Mouse (Mus musculus): ENCODE measurements around the gene Frmd4a.
"Not testable (repeated sequence)": the region's sequence is repeated elsewhere in the genome, so short reads cannot be mapped to it uniquely, and the experiment has no call there.

Gene Frmd4a

DNA sequence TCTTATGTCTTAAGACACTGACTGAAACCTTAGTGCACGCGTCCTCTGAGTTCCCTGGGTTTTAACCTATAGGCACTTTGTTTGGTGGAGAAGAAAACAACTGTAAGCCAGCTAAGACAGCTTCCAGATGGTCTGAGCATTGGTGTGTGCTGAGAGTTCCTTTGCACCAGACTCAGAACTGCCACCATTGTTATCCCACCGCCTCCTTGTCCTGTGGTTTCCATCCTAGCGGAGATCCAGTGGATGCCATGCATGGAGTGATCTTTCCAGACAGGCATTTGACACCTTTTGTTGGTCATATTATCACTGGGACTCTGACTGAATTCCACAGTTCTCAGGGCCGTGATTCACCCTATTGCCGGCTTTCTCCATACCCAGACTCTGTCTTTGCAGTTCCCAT, 205.8 kb downstream of the Frmd4a start:
- DNase-seq = no peak

DNA sequence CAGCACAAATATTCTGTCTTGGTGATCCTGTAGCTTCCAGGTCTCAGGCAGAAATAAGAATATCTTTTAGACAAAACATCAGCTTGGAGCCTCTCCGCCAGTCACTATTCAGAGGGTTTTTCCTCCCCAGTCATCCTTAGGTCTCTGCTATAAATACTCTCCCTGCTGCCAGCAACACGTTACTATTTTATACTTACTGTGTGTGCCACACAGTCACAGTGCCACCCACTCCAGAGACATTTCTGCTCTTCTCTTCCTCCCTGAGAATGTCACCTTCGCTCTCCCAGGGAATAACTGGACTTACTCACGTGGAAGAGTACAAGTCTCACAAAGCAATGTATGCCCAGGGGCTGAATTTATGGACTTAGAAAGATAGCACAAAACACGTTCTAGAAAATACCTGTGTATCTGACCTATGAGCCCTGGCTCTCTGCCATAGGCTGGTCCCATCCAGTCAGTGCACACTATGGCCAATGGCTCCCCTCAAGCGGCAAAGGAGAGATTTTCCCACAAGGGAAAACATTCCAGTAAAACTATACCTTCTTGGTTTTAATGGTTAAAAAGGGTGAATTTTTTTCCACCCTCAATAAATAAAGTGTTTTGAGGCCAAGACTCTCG, 209.5 kb downstream of the Frmd4a start:
- peak; percentile 41 for DNase-seq

DNA sequence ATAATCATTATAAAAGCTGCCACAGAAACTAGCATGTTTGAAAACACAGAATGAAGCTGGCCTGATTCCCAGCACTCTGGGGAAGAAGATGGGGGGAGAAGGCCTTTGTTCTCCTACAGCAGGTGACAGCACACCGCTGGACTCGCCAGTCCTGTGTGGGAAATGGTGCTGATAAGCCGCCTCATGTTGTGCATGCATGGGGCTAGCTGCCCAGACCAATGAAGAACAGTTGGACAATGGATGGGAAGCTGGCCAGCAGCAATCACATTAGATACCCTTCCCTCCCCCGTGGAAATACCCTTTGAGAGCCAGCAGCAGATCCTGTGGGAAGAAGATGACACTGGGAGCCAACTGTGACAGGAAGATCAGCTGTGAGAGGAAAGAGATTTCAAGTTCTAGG, 210.0 kb downstream of the Frmd4a start:
- DNase-seq = peak; percentile 68

DNA sequence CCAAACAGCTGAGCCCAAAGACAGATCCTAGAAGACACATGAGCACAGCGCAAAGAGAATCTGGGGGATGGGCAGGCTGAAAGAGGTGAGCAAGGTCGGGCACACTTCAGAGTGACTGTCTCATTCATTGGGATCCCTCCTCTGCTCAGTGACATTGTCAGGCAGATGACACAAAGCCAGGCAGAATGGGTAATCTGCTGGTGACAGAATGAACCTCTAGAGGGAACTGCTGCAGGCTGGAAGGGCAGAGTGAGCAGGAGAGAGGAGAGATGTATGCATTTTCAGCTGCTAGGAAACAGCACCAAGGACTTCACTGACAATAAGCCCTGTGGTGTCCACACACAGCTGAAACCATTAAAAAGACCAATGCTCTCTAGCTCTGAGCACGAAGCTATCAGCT, 211.0 kb downstream of the Frmd4a start:
- peak; percentile 73 for DNase-seq

DNA sequence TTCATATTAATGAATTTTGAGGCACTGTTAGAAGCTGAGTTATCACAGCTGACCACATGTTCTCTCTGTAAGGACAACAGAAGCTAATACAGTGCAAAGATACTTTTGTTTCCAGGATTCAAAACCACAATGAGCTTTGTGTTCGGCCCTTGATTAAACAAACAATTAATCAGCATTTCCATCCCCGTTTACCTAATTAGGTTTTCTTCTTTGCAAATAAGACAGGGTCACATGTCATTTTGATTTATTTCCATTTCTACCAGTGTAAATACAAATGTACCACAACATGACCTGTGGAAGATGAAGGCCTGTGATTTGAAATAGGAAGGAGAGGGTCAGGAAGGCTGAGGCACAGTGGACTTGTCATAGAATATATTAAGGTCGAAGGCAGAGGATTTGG, 214.8 kb downstream of the Frmd4a start:
- peak; percentile 71 for DNase-seq

DNA sequence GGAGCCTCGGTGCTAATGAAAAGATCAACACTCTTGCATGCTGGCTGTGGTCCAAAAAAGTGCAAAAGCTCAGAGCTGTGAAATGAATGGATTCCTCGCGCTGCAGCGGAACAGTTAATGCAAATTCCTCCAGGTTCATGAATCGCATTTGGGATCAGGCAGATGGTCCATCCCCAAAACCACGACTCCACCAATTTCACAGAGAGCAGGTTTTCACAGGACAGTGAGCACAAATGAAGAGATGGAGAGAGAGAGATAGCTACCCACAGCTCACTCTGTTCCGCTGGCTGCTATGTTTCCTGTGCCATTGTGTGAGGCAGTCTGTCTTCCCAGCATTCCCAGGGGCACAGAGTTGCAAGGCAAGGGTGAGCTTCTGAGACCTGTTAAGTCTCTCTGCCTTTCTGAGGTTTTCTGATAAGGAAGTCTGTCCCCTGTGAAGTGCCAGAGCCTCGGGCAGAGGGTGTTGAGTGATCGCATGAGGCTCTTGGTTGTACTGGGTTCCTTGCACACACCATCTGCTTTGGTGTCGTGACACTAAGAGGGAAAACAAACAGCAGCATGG, 215.3 kb downstream of the Frmd4a start:
- DNase-seq = peak; percentile 82

DNA sequence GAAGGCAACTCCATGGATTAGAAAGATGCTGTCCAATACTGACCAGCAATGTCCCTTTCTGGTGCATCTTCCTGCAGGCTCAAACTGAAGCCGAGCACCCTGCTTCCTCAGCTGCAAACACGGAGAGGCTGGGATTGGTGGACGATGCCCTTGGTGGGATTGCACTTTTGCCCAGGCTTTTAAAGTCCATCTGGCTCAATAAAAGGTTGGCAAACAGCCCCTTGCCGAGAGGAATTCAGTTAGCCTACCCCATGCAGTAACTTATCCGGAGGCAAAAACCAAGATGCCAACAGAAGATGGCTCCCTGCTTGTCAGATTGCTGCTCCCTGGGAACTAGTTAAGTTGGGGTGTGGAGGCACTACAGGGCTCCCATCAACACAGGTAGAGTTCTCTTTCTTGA, 220.2 kb downstream of the Frmd4a start:
- no peak for DNase-seq

DNA sequence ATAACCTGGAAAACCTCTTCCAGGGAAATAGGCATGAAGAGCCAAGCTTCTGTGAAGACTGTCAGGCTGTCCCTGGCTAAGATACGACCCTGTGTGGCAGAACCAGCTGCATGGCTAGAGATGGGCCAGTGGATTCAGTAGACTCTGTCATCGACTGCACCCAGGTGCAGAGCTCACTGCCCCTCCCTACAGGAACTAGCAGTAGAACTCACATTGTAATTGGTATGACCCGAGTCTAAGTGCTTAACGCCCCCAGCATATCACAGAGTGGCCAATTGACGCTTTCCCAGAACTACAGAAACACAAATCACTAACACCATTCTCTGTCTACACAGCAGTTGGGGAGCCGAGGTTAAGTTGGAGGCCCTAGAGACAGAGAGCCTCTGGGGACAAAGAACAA, 232.2 kb downstream of the Frmd4a start:
- peak; percentile 24 for DNase-seq

DNA sequence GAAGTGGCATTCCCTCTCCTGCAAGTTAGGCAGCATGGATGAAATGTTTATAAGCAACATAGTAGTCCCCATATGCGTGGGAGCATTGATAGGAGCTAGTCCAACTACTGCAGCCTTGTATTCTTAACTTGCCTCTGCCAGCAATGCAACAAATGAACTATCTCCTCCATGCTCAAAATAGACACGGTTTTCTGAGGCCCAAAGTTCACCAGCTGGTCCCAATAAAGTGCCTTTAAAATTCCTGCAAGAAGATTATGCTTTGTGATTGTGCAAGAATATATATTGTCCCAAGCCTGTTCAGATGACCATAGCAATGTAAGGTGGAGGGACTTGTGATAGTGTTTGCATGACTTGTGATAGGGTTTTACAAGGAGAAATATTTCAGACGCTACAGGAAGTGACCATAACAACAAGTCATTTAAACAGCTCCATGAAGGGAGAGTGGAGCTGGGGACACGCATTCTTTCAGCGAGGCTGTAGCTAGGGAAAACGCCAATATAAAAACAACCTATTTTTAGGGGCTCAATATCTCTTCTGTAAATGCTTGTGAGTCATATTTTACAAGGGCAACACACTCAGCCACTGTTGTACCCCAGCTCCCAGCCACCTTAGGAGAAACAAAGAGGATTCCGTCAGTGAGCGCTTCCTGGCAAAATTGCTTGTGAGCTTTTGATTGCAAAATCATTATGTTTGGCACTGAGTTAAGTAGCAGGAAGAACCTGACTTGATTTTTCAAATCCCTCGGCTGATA, 235.2 kb downstream of the Frmd4a start:
- no peak for DNase-seq

DNA sequence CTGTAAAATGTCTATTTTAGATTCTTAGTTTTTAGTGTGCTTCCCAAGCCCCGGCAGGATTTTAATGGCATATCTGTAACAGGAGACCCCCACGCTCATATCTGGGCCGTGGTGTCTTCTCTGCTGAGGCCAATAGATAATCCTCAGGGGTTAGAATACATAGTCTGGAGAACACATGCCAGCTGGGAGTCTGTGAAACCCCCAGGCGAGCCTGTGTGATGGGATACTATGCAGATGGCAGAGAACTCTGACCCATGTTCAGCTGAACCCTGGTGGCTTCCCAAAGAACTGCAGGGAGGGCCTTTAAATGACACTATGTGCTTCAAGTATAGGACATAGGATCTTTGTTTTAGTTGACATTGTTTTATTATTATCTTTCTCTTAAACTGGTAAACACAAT, 235.8 kb downstream of the Frmd4a start:
- peak; percentile 83 for DNase-seq

DNA sequence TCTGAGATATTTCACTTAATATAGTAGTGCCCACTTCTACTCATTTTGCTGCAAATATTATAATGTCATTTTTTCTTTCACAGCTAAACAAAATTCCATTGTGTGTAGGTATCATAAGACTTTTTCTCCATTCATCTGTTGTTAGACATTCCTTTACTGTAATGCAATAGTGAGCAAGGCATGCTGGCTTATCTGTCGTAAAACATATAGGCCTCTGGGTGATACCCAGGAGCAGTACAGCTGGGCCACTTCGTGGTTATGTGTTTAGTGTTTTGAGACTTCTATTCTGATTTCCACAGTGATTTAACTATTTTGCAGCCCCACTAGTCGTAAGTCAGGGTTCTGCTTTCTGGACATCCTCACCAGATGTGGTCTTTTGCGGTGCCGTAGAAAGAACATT, 236.6 kb downstream of the Frmd4a start:
- DNase-seq = no peak

DNA sequence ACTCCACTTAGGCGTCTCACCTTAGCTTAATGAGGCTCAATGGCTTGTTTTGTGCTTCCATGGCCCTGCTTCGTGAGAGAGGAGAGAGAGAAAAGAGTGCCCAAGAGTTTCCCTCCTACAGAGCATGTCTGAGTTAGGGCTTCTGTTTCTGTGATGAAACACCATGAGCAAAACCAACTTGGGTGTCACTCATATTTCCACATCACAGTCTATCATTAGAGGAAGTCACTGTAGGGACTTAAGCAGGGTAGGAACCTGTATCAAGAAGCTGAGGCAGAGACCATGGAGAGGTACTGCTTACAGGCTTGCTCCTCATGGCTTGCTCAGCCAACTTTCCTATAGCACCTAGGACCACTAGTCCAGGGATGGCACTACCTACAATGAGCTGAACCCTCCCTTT, 238.7 kb downstream of the Frmd4a start:
- DNase-seq = no peak

DNA sequence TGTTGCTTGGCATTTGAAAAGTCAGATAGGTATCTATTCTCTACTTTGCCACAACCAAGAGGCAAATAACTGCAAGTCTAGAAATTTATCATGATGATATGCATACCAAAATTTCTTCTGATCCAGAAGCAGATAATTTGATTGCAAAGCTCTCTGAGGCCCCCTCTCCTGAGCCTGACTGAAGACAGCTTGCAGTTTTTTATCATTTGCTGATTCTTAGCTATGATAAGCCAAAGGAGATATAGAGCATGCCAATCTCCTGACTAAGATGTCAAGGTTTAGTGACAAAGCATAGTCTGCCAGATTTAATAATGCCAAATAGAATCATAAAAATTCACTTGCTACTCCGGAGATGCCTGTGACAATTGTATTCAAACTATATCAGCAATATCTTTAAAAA, 240.1 kb downstream of the Frmd4a start:
- DNase-seq = no peak

DNA sequence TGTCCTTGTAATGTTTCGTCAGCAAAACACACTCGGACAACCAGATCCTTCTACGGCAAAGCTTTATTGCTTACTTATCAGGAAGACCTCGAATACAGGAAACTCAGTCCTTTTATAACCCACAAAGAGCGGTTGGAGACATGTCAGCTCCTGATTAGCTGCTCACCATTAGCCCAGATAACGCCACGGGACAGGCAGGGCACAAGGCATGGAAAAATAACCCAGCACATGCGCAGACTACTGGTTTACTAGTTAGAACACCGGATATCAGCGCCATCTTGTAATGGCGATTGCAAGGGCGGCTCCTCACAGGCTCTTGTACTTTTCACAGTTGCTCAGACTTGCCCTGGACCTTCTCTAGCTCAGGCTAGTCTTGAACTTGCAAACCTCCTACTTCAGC, 241.3 kb downstream of the Frmd4a start:
- DNase-seq = not testable (repeated sequence)

DNA sequence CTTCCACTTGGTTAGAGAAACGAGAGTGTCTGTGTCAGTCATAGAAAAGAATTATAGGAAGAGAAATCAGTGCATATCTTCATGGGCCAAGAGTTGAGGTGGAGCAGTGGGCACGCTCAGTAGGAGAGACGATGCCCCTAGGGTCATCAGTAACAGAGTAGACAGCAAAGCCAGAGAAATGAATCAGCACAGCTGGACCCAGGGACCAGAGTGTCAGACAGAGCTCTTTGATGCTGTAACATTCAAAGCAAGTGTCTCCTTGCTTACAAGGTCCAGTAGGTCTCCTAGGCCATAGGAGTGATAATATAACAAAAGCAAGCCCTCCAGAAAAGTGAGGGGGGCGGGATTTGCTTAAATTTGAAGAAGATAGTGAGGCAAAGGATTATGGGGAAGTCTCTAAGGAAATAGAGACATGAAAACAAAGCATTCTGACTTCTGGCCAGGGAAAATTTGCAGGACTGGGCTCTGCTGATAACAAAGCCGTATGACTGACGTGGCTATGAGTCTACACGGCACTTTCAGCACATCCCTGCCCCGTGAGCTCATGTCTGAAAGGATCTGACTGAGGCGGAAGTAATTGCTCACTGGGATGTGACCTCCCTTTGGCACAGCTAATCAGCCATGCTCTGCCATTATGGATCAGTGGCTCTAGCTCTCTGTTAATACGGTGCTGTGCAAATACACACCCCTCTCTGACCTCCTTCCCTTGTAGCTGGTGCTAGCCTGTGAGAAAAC, 243.0 kb downstream of the Frmd4a start:
- DNase-seq = peak; percentile 92

DNA sequence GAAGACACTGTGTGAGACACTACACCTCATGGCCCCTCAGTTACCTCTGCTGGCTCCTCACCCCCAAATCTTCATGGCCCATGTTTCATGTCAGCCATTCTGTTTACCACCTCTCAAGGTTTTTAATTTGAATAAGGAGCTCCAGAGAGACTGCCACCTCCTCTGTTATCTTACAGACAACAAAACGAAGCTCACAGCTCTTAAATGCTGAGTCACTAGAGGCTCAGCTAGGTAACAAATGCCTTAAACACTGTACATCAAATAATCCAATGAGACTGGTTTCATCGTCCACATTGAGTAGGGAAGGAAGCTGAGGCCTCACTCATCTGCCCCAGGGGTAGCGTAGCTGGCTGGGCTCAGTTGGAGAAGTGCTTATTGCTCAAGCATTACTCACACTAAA, 245.2 kb downstream of the Frmd4a start:
- no peak for DNase-seq

DNA sequence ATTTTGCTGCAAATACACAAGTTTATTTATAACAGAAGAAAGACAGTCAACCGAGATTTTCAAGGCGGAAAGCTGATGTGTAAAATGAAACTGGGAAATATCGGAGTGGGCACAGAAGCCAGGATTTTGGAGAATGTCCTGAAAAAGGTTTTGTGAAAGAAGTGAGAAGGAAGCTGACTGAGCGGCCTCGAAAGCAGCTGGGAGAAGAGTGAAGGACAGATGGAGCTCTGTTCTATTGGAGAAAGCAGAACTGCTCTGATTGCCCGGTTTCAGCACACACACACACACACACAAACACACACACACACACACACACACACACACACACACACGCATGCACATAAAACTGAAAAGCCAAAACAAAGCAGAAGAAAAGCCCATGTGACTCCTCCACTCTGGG, 249.9 kb downstream of the Frmd4a start:
- DNase-seq = no peak

DNA sequence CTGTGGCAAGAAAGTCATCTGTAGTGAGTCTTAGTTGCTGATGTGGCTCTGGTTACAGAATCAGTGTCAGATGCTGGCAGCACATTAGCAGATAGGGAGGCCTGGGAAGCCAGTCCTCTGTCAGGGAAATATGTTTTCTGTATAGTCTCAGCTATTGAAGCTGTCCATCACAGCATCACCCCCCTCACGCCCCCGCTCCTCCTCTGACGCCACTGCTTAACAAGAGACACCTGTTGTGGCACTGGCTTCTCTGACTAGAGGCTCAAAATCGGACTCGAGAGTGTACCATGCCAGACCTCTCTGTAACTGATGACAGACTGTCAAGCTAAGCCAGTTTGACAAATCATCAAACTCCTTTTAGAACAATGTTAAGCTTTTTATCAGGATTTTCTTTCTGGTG, 265.3 kb downstream of the Frmd4a start:
- DNase-seq = no peak

DNA sequence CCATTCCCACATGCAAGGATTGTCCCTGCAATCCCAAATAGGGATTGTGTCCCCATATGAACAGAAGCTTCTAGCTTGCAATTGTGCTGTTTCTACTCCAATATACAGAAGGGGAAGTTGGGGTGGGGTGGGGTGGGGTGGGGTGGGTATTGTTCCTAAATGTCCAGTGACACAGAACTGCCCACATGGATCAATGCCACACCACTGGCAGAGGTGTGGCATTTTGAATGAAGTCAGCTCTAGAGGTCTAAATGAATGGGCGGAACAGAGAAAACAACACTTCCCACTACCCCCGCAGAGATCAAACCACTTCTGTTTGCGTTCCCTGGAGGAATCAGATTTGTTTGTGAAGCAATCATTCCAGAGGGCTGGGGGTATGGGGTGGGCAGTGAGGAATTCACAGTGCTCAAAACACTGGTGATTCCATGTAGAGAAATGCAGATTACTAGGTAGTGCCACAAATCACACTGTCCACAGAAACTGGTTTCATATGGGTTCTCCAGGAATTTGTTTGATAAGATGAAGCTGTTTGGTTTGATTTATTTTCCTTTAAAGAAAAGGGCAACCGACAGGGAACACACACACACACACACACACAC, 268.3 kb downstream of the Frmd4a start:
- no peak for DNase-seq

DNA sequence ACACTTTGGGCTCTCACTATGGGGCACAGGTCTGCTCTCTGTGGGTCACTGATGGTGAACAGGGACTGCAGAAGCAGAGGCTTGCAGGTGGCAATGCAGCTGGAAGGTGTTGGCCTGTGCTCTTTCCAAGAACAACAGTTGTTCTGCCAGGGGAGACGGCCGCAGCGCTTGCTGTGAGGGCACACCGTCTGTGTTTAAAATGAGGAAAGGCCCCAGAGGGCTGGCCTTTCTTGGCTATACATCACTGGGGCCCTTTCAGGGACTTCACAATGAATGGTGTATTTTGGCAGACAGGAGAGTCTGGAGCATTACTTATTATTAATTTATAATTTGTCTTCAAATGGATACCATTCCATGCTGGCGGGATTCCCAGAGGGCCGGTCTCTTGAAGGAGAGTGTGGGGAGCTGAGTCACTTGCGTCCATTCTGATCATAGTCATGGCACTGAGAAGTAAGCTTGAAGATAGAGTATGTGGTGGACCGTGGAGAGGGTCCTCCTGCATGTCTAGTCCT, 268.9 kb downstream of the Frmd4a start:
- DNase-seq = no peak

DNA sequence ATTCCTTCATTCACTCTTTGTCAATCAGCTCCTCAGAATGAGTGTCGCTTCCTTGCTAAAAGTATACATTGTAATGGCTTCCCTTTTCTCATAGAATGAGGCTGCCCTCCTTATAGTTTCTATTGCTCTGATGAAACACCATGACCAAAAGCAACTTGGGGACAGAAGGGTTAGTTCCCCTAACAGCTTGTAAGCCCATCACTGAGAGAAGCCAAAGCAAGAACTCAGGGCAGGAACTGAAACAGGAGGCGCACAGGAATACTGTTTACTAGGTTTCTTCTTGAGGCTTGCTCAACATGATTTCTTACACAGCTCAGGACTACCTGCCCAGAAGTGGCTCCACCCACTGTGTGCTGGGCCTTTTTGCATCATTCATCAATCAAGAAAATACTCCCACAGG, 273.0 kb downstream of the Frmd4a start:
- no peak for DNase-seq

DNA sequence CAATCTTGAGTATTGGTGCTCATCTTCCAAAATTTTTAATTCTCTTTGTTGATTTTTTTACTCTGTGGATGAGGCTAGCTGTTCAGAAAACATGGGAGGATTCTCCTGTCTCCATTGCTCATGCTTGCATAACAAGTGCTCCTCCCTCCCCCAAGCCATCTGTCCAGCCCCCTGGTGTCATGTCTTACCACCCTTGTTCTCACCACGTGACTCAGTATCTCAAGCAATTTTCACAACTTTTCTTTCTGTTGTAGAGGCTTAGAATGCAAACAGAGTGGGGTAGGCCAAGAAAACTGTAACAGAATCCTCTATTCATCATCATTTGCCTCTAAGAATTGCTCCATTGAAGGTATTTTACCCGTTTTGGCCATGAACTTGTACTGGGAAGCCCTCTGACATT, 273.6 kb downstream of the Frmd4a start:
- no peak for DNase-seq

DNA sequence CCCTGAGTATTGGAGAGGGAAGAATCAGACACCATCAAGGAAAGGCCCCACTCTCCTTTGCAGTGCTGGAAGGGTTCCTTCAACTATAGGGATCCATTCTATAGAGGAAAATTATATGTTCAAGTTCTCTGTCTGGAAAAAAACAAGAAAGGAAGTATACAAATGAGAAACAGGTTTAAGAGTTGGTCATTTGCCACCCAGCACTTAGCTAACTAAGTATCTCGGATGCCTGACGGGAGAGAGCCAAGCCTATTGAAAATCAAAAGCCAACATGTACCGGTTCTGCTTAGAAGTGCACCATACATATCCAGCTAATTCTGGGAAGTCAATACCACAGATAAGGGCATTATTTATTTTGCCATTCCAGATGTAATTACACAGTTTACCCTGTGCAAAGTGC, 274.2 kb downstream of the Frmd4a start:
- DNase-seq = no peak
